Mouse (Mus musculus): Measurements from ENCODE around the gene Olfr725.

Olfr725 gene

GRCm38 (mm10) chr14:50040275-50040674 is at the start of gene Olfr725:
Gene Olfr725 (minus strand): TSS chr14:50040375.
- in situ Hi-C loops (cut with MseI, MboI): no loop called here

- in situ Hi-C loops (cut with MseI, MboI): no loop called here
Measured at GRCm38 (mm10) chr14:50062733-50063104, 22.5 kb upstream of the Olfr725 start.

DNA sequence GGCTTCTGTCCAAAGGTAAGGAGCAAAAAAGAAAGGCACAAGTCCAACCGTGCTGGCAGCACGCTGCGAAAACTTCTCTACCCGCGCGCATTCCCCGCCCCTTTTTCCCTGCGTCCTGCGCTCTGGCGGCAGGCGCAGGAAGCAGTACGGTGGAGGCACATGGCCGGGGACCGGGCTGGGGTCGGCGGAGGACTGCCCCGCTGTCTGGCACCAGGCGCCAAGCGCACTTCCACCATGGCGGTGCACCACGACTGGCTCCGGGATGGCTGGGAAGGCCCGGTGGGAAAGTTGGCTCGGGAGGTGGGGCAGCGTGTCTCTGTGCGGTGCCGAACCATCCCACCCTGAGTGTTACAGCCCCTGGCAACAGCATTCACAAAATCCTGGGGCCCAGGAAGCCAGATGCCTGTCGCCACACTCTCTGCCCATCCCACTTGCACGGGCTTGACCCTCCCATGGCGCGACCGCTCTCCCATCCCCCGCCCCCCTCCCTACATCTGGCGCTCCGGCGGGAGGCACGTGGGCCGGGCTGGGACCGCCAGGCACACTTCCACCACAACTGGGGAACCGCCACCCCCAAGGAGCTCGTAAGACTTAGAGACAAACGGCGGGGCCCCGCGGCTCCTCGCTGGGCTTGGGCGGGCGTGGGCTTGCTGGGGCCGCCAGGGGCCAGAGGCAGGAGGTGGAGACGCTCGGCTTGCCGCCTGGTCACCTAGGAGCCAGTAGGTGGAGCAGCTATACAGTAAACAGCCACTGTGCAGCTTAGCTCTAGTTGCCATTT is 22.0 kb upstream of the Olfr725 start:
- in situ Hi-C loops (cut with MseI, MboI): no loop called here

- in situ Hi-C loops (cut with MseI, MboI): no loop called here
Measured at GRCm38 (mm10) chr14:50061590-50061954, 21.4 kb upstream of the Olfr725 start.

DNA sequence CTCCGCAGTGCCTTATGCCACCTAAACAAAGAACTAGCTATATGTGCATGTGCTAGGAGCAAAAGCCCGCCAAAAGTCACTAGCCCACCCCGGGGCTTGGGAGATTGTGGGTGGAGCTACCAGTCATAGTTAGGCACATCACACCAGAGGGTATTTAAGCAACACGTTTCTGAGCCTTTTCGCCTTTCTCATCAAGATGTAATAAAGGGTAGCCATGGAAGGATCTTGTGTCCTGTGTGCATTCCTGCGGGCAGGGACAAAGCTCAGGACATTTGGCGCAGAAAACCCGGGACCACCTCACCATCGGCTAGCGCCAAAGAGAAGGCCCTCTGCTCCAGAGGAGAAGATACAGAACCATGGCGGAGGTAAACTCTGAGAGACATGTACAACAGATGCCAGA is 21.0 kb upstream of the Olfr725 start:
- in situ Hi-C loops (cut with MseI, MboI): no loop called here

DNA sequence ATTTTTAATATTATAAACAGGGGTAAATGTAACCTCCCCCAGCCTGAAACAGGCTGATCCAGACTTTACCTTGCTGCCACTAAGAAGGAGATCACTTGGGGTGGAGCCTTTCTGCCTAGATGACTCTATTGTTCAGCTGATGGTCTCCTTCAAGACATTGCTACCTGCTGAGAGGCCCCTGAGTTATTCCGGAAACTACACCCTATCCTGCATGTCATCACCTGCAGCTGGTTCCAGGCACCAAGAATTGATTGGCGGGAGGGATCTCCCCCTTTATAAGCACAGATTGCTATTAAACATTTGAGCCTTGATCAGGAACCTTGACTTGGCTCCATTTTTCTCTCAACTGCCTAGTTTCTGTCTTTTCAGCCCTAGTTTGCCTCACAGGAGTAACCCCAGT is 8.1 kb downstream of the Olfr725 start:
- in situ Hi-C loops (cut with MseI, MboI): no loop called here

GRCm38 (mm10) chr14:50031356-50031755 is 8.8 kb downstream of the Olfr725 start:
- in situ Hi-C loops (cut with MseI, MboI): no loop called here

GRCm38 (mm10) chr14:50026371-50026770 is 13.8 kb downstream of the Olfr725 start:
- in situ Hi-C loops (cut with MseI, MboI): no loop called here
